Mouse (Mus musculus) fibroblast of lung, adult 2 months (primary cell): ENCODE data around the gene Dclre1a.

Source experiments
- DNase-seq: peaks from one replicate; pipeline ENCODE4 v3.0.0-alpha.2; 2011; ENCODE audit warnings: low read depth

Dclre1a gene

DNA sequence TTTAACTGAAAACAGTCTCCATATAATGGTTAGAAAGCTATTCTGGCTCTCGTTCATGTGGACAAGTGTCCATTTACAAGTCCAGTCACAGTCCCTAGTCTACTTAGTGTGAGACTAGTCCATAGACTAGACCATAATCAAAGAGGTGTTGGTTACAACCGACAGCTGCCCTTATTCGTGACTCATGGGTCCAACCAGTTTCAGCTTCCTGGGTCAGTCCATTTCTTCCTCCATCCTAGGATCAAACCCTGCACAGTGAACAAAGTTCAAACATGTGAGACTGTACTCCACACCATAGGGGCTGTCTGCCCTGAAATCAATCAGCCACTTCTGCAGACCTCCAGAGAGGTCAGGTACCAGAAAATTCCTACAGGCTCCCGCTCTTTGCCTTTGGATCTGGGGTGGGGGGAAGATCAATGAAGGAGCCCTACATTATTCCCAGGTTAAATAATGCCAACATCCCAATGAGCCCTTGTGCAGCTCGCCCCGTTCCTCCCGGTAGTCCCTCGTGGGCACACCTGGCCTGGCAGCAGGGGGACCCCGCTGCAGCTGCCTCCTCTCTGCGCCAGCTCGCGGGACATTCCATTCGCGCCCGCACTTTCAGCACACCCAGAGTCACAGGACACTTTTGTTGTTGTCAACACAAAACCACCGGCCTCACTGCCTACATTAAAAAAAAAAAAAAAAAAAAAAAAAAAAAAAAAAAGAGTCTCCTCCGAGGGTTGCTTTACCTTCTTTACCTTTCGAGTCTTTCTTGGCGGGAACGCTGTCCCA is at the start of gene Dclre1a:
Gene Dclre1a, minus strand, starts transcription at position 767 of the 774 bp plus-strand sequence.
- no peak for DNase-seq

- DNase-seq, result no peak
These were observed 44.5 kb upstream of the Dclre1a start for GRCm38 (mm10) chr19:56592472-56592871.

- no peak for DNase-seq
These were observed 42.2 kb upstream of the Dclre1a start for GRCm38 (mm10) chr19:56590250-56590649.

DNA sequence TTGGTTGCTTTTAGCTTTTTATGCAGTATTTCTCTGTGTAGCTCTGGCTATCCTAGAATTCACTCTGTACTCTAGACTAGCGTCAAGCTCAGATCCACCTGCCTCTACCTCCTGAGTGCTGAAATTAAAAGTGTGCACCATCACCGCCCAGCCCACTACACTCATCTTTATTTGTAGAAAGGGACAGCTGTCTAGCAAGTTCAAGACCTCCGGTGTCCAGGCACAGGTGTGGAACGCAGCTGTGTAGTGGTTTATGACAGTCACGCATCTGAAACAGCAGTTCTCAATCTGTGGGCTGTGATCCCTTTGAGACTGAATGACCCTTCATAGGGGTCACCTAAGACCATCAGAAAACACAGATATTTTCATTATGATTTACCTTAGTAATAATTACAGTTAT is 41.4 kb upstream of the Dclre1a start:
- no peak for DNase-seq

DNA sequence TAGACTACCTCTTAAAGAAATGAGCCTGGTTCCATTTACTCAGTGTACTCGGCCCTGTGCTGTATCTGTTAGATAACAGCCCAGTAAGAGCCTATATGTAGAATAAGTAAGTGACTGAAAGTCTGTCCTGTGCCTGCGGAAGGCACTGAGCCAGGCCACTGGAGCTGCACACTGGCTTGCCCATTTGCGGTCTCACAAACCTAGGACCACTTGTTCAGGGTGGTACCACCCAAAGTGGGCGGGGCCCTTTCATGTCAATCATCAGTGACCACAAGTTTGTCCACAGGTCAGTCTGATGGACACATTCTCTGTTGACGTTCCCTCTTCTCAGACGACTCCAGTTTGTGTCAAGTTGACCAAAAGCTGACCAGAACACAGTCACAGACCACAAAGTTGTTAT is 41.0 kb upstream of the Dclre1a start:
- no peak for DNase-seq

DNA sequence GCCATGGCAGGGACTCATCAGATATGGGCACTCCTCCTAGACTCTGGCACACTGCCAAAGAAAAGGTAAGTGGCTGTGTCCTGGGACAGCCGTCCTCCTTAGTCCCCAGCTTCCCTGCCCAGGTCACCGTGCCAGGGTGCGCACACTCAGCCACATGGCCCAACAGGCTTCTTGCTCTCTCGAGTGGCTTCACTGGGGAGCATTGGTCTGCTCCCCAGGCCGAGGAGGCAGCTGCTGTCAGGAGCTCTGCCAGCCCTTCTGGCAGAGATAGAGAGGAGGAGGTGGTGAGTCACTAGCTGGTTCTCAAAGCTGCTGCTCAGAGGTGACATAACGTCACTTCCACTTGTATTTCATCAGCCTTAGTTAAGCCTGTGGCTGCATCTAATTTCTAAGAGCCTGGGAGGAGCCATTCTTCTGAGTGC is 40.2 kb upstream of the Dclre1a start:
- DNase-seq, result peak; percentile 78

DNA sequence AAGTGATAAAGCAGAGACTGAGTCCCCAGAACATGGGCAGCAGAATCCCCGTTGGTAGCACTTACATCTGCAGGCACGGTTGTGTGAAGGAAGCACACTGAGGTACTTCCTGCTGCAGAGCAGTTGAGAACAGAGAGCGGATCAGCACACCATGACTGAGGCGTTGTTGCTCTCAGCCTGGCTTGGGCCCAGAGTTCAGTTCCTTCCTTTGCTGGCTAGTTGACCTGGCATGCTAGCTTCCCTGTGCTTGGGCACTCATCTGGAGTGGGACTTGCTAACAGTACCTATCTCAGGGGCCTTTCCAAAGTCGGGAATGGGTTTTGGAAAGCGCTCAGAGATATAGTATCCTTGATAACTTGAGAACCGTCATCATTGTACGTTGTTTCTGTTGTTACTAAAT is 38.3 kb upstream of the Dclre1a start:
- no peak for DNase-seq

DNA sequence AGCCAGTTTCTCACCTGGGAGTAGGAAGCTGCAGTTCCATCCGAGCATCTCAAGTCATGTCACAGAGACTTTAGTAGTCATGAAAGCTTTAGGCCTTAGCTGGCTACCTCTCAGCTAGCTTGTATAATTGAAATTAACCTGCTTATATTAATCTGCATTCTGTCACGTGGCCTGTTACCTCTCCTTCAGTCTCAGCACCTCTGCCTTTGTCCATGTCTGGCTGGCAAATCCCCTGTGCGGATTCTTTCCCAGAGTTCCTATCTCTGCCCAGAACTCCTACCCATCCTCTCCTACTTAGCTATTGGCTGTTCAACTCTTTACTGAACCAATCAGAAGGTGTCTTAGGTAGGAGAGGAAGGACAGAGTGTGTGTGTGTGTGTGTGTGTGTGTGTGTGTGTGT is 36.3 kb upstream of the Dclre1a start:
- no peak for DNase-seq

DNA sequence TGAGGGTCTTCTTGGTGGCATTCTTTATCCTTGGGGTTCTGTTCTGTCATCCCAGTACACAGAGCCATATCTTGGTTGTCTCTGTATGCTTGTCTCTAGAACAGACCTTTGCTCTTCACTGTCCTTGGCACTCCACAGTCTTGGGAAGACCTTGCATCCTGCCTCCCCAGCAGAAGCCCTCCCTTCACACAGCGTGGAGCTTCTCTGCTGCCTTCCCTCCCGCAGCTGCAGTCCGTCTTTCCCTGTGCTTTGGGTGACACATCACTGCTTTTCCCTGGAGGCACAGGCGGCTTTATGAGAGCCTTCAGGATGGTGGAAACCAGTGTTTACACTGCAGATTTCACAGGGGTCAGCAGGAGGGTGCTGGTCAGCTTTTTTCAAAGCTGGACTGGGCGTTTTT is 35.8 kb upstream of the Dclre1a start:
- no peak for DNase-seq

DNA sequence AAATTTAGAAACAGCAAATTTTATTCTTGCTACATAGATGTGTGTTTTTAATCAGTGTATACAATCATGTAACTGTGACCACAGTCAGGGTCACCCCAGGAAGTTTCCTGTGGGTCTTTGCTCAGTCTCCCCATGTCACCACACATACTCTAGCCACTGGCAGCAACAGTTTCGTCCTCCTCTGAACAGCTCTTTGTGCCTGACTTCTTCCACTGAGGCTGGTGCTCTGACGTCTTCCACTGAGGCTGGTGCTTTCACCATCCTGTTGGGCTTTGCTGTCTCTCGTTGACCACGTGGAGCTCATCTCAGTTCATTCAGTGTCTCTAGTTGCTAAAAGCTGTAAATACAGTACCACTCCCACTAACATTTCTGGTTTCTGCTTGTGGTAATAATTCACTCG is 34.0 kb upstream of the Dclre1a start:
- no peak for DNase-seq

DNA sequence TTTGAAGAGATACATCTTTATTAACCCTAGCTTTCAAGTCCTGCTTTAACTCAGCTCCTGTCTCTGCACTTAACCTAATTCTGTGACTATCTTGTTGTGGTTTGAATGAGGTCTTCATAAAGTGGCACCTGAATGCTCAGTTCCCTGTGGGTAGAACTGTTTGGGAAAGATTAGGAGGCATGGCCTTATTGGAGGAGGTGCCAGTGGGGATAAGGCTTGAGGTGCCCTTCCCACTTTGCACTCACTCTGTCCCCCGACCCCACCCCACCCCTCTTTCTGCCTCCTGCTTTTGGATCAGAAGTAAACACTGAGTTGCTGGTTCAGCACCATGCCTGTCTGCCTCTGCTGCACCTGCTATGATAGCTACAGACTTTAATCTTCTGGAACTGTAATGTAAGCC is 29.8 kb upstream of the Dclre1a start:
- DNase-seq, result no peak

DNA sequence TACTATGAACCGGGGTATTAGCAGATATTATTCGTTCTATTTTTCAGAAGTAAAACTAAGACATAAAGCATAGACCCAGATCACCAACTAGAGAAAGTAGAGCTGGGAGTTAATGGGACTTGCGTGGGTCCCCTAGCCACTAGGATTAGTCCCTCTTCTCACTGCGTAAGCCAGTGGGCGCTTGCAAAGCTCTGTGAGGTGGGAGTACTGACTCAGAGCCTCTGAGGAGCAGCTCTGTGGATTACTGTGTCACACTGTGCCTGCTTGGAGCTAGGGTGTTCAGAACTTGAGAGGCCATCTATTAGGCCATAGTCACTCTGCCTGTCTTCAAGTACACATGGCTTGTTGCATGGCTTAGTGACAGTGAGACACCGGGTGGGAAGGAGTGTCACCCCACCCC is 25.2 kb upstream of the Dclre1a start:
- DNase-seq, result no peak

GRCm38 (mm10) chr19:56571913-56572312 is 23.9 kb upstream of the Dclre1a start:
- no peak for DNase-seq

GRCm38 (mm10) chr19:56571234-56571633 is 23.2 kb upstream of the Dclre1a start:
- no peak for DNase-seq

DNA sequence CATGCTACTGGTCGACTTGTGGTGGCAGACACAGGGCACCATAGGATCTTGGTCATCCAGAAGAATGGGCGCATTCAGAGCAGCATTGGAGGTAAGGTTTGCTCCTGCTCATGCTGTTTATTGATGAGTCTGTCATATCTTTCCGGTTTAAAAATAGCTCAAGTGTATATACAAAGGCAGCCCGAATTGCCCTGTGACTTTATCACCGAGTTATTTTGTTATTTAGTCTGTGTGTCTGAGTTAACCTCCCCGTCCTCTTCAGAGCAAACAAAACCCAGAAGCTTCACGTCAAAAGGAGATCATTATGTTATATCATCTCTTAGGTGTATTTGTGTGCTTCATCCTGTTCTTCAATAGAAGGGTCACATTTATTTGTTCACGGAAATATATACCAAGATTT is 22.8 kb upstream of the Dclre1a start:
- DNase-seq, result no peak

DNA sequence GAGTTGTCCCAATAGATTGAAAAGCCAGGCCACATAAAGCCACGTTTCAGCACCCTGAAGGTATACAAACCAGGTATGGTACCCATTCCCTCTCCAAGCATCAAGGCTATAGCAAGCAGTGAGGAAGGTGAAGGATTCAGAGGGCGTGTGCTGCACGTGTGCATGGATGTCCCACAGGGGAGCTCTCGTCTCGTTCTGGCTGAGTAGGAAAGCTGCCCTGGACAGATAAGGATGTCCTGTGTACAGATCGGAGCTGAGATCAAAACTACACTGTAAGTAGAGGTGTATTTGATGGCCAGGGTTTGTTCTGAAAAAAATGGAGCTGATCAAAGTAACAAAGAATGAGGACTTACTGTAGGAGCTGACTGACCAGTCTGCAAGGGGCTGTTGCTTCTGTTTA is 18.9 kb upstream of the Dclre1a start:
- no peak for DNase-seq

GRCm38 (mm10) chr19:56566041-56566440 is 18.0 kb upstream of the Dclre1a start:
- peak; percentile 51 for DNase-seq

GRCm38 (mm10) chr19:56565358-56565757 is 17.3 kb upstream of the Dclre1a start:
- no peak for DNase-seq

GRCm38 (mm10) chr19:56563469-56563868 is 15.4 kb upstream of the Dclre1a start:
- no peak for DNase-seq

DNA sequence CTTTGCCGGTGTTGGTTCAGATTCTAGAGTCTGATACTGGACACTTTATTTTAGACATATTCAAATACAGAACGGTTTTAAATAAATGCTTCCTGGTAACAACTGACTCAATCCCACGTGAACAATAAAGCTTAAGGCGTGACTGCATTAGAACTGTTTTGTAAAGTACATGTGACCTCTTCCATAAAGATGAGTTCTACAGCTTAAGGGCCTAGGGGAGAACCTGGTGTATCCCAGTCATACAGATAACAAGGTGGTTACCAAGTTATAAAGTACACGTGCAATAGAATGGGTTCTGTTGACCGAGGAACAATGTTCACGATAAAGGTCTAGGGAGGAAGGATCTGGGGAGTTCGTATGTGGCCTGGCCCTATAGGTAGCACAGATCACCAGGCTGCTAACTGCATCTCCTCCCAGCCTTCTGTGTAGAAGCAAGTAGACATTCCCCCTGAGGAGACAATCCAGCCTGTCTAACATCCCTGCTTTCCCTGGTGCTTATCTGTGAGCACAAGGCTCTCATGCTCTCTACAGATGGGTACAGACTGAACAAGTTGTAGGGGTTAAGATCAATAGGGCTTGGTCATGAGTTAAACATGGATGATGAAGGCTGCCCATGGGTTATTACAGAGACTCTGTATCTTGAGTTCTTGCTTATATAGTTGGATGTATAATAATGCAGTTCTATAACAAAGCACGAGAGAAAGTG is 14.6 kb upstream of the Dclre1a start:
- DNase-seq, result no peak

DNA sequence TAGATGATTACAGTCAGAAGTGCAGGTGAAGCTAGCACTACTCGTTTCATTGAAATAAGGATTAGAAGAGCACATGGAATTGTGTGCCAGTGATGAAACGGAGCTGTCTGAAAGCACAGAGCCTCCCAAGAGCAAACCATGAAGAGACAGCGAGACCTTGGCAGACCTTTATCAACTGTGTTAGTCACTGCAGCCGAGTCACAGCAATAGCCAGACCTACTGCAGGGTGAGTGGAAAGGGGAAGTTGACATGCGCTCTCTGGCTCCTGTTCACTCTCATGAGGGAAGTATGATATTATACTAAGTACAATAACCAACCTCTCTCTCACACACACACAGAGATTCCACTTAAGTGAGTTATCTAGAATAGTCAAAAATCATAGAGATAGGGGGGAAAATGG is 8.0 kb upstream of the Dclre1a start:
- no peak for DNase-seq

DNA sequence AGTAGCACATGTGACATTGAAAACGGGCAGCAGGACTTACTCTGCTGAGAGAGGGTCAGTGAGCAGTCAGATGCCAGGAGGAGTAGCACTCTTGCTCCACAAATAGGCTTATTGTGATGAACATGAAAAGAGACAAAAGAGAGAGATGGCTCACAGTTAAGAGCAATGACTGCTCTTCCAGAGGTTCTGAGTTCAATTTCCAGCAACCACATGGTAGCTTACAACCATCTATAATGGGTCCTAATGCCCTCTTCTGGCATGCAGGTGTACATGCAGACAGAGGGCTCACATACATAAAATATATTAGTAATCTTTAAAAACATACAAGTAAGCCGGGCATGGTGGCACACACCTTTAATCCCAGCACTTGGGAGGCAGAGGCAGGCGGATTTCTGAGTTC is 5.2 kb upstream of the Dclre1a start:
- DNase-seq, result no peak

DNA sequence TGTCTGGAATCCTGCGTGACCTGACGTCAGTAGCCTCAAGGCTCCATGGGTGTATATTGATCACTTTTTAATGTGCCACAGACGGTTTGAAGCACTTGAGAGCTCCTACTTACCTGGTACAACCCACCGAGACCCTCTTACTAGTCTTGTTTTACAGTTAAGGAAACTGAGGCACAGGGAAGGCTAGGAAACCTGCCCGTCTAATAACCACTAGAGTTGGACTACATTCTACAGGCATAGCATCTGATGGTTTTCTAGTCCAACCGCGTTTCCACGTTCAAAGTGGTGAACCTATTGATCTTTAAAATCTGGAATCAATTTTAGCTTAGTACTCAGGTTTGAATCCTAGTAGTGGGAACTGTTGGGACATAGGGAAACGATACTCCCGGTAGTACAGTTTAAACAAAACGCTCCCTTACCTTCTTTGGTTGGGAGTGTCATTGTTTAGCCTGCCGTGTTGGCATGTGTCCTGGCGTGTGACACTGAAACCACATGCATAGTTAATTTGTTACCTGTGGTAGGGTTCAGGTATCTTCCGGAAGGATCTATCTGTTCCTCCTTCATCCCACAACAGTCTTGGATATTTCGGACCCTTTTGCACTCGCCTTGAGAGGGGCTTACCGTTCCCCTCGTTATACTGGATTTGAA is 1.1 kb upstream of the Dclre1a start:
- no peak for DNase-seq
